Mouse (Mus musculus) lung, postnatal 36 days (tissue): ENCODE results near the gene Qrich2.
A peak's percentile ranks its signal among the peaks of the same experiment; 100 is the strongest.
"Not testable (repeated sequence)": the region's sequence is repeated elsewhere in the genome, so short reads cannot be mapped to it uniquely, and the experiment has no call there.

Experiments
- DNase-seq: peaks from one replicate; pipeline ENCODE4 v3.0.0; 2022; ENCODE audit warnings: mixed read lengths

Qrich2 gene

DNA sequence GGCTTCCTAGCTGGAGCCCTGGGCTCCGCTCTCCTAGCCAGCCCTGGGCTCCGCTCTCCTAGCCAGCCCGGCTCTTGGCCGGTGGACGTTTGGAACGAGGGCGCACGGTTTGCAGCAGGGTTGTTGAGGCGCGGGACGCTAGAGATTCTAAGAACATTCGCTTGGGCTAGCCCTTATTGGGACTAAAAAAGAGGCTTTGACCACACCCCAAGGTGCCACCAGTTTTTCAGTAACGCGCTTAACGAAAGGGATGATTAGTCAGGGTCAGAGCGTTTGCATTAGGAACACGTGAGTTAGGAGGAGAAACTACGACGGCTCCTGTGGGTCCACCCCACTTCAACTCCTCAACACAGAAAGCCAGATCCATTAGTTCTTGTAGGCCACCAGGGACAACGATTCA lies at the start of gene Qrich2:
Qrich2 (minus strand) TSS at position 101 of the 400 bp plus-strand sequence.
- no peak for DNase-seq

DNA sequence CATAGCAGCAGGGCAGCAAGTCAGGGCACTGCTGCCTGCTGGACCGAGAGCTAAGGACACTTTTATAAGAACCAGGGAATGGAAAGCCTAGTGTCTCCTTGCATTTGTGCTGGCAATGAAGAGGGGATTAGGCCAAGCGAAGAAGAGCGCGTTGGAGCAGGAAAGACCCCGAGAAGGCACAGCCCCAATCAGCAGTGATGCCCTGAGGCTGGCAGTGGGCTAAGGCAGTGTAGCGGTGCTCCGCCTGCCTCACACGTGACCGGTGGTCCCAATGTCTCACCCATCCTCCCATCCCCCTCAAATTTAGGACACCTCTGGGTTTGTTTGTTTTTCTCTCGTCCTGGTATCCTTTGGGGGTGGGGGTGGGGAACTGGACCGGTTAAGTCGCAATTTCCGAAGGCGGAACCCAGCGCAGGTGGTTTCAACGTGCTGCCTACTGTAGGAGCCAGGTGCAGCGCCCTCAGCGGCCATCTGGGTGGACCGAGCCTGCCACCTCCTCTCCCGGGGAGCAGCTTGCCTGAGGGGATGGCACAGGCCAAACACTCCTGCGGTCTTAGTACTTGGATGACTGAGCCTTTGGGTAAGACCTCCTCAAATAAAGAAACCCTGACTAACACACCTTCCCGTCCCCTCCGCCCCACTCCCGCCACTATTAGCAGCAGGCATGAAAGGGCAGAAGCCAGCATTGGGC lies 49.4 kb upstream of the Qrich2 start:
- DNase-seq, result no peak

DNA sequence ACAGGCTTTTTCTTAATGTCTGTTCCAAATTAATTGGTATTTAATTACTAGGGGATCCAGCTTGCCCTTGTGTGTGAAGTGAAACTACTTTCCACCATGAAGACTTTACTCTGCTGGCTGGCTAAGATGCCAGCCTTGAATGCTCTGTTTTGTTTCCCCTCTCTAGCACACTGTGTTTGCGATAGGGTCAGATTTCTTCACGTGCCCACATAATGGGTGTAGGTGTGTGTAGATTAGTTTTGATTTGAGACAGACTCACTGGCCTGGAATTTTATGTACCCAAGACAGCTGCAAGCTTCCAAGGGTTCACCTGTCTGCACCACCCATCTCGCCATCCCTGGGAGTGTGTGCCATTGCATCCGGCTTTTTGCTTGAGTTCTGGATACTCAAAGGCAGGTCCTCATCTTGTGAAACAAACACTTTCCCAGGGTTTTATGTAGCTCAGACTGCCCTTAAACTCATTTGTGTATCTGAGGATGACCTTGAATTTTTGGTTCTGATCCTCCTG lies 47.5 kb upstream of the Qrich2 start:
- DNase-seq, result no peak

DNA sequence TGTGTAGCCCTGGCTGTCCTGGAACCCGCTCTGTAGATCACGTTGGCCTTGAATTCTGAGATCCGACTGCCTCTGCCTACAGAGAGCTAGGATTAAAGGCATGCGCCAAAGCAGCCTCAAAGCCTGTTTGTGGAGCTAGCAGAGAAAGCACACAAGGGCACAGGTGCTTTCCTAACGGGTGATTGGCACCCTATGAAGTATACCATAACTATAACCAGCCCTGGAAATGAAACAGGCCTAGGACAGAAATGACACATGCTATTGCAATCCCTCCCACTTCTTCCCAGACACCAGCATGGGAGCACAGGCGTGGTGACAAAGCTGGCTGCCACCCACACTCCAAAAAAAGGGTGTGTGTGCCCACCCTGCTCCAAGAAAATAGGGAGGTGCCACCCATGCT lies 46.9 kb upstream of the Qrich2 start:
- no peak for DNase-seq

DNA sequence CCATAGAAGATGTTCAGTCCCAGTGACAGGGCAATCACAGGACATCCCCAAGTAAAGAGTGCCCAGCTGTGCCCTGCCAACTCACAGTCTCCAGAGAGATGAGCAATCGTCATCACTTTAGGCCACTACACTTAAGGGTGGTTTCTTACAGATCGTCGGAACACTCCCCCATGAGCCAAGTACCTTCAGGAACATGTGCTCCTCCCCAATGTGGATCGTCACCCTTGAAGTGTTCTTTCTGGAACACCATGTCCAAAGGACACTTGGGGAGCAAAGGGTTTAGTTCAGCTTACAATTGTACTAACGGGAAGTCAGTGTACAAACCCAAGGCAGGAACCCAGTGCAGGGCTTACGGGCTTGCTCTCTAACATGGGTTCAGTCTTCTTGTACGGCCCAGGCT lies 46.1 kb upstream of the Qrich2 start:
- no peak for DNase-seq

DNA sequence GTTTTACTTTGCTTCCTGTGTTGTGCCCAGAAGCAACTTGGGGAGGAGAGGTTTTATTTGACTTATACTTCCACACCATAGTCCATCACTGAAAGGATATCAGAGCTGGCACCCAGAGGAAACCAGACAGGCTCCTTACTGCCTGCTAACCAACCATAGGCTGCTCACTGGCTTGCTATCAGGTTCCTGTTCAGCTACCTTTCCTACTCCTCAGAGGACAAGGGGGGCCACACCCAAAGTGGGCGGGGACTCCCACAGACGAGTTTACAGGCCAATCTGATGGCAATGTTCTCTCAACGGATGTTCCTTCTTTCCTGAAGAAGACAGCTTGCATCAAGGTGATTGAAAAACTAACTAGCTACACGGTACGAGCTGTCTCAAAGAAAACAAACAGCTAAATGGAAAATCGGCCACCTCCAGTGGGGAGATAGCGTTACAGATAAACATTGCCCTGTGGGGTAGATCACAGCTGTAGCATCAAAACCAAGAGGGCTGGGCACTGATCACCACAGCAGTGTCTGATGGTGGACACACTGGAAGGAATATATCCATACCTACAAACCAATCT lies 45.3 kb upstream of the Qrich2 start:
- no peak for DNase-seq

DNA sequence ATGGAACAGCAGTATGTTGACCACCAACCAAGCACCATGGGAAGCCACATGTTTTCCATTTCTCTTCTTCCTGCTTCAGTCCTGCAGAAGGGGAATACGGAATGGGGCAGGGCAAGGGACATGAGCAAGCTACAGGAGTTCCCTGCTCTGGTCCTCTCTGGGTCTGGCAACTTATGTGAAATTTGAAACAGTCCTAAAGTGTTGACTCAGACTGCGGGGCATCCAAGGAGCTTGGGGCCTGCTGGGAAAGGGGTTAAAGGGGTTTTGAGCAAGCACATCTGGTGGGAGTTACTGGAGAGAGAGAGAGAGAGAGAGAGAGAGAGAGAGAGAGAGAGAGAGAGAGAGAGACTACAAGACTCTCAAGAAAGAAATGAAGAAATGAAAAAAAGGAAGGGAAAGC lies 42.6 kb upstream of the Qrich2 start:
- DNase-seq, result no peak

DNA sequence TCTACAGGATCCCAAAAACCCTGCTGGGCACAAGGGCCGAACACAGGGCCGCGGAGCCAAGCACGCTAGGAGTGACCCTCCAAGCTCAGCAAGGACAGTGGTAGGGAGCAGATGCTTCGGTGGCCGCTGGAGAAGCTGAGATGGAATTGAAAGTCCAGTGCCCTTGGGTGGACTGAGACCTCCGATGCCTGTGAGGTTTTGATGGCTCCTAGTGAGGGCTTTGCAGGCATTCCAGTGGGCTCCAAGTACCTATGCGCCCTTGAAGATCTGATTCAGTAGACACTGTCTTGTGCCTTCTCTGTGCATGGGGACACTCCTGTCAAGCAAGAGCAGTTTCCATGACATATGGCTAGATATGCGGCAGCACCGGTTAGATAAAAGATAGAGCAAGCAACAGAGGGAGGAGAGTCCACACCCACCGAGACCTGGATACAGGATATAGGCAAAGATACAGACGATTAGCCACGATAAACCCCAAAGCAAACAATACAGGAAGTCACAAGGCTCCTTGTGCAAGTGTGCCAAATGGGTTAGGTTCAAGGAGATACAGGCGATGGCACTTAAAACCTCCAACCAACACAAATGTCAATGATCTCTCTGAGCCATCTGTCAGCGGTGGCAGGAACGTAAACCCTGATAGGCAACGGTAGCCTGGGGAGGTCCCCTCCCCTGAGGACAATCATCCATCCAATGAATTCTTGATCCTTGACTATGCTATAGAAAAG lies 40.3 kb upstream of the Qrich2 start:
- no peak for DNase-seq

DNA sequence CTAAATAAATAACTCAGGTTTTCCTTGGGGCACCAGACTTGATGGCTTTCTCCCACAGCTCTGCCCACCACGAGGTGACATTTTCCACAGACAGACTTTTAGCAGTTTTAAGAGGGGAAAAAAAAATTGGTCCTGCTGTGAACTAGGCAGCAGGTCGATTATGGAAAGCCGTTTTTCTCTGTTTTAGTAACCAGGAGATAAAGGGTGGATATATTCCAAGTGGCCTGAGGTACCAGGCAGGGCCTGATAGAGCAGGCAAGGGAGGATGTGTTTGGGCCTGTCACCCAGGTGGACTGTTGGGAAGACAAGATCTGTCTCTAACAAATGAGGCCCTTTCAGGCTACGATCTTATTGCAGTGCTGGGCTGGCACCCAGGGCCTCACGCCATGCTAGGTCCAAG lies 39.5 kb upstream of the Qrich2 start:
- DNase-seq, result no peak

DNA sequence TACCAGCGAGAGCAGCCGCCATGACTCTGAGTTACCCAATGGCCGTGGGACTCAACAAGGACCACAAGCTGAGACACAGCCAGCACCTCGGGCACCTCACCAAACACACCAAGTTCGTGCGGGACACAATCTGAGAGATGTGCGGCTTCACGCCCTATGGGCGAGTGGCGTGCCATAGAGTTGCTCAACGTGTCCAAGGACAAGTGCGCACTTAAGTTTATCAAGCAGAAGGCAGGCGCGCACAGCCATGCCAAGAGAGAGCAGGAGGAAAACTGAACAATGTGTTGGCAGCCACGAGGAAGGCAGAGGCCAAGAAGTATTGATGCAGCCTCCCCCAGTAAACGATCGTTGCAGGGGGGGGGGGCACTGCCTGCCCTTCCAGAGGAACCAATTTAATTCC lies 38.5 kb upstream of the Qrich2 start:
- DNase-seq, result peak; percentile 67

DNA sequence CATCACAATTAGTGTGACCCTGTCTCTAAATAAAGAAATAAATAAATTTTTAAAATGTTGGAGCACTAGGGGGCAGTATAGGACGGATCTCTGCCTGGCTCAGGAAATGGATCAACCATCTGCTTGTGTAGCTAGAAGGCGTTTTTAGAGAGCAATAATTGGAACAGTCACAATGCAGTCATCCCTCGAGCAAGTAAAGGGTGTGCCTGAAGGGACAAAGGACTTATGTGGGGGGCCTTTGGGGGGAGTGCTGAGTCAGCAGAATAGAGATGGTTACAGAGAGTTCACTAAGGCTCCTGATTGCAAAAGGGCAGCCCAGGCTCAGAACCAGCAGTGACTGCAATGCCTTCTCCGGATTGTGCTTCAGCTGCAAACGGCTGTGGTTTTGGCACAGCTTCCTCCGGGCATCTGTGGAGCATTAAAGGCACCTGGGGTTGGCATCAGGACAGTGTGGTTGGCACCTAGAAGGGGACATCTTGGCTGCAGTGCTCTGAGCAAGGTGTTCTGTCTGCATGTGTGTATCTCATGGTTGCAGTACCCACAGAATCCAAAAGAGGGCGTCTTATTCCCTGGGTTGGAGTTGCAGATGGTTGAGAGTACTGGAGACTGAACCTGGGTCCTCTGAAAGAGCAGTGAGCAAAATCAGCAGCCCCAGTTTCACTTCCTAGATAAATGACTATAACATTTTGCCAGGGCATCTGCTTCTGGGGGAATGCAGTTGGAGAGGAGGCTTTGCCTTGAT lies 35.1 kb upstream of the Qrich2 start:
- DNase-seq, result peak; percentile 63

DNA sequence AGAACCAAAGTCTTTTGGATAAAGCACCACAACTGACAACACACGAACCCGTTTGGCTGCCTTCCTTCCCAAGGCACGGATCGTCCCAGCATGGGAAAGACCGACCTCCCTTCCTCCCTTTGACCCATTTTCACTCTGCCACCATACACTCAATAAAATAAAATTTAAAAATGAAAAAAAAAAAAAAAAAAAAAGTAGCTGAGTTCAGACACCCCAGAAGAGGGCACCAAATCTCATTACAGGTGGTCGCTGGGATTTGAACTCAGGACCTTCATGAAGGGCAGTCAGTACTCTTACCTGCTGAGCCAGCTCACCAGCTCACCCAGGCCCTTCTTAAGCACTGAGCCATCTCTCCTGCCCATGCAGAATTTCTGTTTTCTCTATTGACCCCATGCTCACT lies 33.0 kb upstream of the Qrich2 start:
- DNase-seq, result no peak

DNA sequence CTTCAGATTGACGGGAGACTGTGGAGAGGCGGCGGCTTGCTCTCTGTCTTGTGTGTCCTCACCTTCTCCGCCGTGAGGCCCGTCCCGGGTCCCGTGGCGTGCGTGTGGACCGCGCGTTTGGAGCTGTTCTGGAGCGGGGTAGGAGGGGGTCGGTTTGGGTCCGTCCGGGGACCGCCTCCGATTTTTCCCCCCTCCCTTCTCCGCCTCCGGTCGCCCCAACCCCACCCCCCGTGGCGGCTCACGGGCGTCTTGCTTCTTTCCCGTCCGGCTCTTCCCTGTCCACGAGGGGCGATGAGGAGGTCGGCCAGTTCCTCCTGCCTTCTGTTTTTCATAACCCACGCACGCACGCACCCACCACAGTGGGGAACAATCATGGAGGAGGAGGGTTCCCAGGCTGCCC lies 32.6 kb upstream of the Qrich2 start:
- no peak for DNase-seq

DNA sequence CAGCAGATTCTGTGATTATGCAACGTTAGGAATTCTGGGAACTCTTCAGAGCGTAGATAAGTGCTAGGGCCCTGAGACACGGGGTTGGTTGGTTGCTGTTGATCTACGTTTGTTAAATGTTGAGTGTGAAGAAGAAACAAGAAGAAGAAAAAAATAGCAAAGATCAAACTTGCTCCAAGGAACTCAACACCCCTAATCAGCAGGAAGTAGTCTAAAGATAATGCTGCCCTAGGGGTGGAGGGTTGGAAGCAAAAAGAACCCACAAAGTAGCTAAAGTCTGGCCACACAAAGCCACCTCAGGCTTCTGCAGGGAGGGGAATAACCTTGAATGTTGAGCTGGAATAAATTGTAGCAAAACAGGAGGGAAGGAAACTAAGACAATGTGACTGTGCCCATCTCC lies 31.3 kb upstream of the Qrich2 start:
- no peak for DNase-seq

DNA sequence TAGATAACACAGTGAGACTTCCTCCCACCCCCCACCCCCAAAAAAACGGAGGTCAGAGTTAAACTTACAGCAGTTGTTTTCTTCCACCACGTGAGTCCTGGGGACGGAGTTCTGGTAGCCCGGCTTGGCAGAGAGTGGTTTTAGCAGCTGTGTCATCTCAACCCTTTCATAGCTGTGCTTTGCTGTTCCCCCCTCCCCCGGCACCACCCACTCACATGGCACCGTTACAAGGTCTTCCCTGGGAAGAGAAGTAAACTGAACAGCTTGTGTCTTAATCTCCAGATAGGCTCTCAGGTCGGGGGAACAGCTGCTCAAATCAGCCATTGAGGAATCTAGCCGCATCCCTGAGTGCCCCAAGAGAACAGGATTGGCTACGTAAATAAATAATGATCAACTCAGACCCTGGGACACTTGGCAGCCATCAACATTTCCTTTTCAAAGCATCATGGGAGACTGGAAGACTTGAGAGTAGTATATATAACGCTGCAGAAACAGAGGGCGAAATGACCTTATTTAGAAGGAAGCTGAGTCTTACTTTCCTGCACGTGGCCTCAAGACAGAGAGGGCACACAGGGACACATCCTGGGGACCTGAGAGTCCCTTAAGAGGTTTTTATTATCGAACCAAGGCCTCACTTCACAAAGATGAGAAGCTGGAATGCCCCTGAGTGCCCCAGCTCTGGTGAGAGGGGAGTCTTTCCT lies 28.6 kb upstream of the Qrich2 start:
- peak; percentile 82 for DNase-seq

DNA sequence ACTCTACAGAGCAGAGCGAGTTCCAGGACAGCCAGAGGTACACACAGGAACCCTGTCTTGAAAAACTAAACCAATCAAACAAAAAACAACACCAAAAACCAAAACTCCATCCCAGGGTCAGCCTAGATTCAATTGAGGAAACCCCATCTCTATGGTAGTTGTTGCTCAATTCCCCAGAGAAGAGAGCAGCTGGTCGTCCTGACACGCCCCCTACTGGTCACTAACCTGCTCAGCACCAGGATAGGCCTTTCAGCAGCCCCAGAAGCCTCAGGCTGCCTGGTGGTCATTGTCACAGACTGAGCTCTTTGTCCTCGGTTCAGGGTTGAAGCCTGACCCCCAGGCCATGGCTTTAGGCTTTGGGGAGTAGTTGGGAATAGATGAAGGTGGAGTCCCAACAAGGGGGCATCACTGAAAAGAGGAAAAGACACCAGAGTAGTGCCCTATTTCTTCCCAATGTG lies 27.8 kb upstream of the Qrich2 start, which contains the start of gene Prpsap1:
Prpsap1 (minus strand) TSS at position 408 of the 458 bp plus-strand sequence.
- DNase-seq, result peak; percentile 78

DNA sequence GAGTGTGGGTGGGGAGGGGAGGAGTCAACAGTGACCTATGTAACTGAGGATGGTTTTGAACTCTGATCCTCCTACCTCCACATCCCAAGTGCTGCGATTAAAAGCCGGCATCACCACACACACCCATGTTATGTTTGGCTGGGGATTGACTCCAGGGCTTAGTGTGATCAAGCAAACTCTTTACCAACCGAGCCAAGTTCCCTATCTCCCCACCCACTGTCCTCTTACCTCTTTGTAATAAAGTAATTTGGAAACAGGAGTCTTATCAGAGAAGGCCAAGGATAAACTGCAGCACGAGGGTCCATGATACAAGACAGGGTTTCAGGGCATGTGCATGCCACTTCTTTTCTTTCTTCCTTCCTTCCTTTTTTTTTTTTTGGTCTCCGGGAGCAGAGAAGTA lies 27.1 kb upstream of the Qrich2 start:
- DNase-seq, result no peak

DNA sequence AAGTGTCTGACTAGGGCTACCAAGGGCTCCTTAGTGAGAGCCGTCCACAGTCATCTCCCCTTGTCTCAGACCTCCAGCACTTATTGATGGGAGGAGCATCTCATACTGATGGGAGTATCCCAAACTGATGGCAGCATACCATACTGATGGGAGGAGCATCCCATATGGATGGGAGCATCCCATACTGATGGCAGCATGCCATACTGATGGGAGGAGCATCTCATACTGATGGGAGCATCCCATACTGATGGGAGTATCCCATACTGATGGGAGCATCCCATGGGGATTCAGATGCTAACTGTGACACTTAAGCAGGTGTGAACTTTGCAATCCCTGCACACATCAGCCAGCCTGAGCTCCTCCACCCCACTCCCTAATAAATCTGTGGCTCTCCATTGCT lies 26.5 kb upstream of the Qrich2 start:
- not testable (repeated sequence) for DNase-seq

DNA sequence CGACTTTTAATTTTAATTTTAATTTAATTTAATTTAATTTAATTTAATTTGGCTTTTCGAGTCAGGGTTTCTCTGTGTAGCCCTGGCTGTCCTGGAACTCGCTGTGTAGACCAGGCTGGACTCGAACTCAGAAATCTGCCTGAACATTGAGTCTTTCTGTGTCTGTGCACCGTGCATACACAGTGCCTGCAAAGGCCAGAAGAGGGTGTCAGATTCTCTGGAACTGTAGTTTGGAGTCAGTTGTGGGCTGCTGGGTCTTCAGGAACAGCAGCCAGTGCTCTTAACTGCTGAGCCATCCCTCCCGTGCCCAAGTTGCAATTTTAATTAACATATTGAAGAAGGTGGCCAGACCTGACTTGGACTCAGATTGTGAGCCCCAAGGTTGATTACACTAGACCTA lies 25.3 kb upstream of the Qrich2 start:
- no peak for DNase-seq

DNA sequence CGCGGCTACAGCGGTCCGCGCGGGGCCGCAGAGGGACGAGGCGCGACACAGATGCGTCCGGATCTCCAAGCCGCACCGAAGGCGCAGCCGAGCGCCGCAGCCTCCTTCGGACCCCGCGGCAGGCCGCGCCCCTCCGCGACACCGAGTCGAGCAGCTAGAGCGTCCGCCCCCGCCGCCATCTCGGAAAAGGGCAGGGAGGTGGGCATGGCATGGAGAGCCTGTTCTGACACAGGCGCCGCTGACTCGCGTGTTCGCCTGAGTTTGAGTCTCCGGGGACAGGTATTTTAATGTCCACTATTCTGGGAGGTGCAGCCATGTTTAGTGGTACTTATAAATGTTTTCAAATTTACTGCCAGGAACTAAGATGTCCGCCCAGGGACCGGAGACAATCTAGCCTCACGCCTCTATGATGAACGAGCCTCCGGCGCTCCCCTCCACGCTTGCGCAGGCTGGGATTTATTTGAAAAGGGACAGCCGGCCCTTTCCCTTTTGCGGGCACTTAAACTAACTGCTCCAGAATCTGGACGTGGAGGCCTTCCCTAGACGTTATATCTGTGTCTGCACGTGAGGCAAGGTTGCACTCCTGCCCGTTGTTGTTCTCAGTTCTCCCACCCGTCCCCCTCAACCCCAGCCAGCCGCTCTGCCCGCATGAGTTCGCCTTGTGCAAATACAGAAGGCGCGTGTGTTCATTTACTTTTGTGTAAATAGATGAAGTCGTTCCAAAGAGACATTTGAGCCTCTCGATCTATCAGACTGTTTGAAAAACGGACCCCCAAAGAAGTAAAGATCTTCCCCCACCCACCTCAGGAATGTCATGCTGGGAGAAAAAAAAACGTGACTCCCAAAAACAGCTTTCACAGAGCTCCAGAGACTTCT lies 24.4 kb upstream of the Qrich2 start:
- peak; percentile 93 for DNase-seq

DNA sequence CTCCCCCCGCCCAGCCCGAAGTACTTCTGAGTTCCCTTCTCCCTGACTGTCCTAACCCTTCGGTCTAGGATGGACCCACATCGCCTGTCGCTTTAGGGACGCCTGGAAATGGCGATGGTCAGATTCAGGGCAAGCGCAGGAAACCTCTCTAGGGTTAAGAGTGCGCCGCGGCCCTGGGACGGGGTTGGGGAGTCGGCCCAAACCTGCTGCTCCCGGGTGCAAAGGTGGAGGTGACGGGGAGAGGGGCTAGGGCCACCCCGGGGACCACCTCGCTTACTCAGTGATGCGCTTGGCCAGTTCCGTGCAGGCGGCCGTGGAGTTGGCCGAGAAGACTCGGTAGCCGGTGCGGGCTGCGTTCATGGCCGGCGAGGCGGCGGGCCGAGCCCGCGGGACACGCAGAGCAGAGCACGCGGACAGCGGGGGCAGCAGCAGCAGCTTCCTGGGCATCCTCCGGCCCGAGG lies 23.8 kb upstream of the Qrich2 start:
- peak; percentile 22 for DNase-seq
